Mouse (Mus musculus): ENCODE measurements around the gene Pla1a. TPM values are rescaled to one million over a fixed set of nuclear protein-coding genes. Genes with fewer than 3 reads are reported as not detected.

Pla1a gene
- polyA plus RNA-seq, 1 experiment from 2014 or later, result 1.4 TPM

- H3K4me3 ChIP-seq (replicated peaks), result no peak overlapping the region
- H3K27me3 ChIP-seq (replicated peaks), result no peaks in the 10 kb centered on the region
- H3K36me3 ChIP-seq, result no peaks in the 10 kb centered on the region
- 59% methylated on average over 6 of the region's 6 CpGs for WGBS
- H3K4me2 ChIP-seq, result no peak overlapping the region
- no peak overlapping the region for H3K27ac ChIP-seq (replicated peaks)
- no peaks in the 10 kb centered on the region for H3K9me3 ChIP-seq (replicated peaks)
- ATAC-seq (ENCODE audit: low FRiP score), result no peak
- no peak overlapping the region for H3K9ac ChIP-seq (replicated peaks)
- peaks cover 12% of the 10 kb centered on the region for H3K4me1 ChIP-seq
These were observed 53.9 kb downstream of the Pla1a start for GRCm38 (mm10) chr16:38379088-38379487.

- H3K9ac ChIP-seq (replicated peaks), result no peak overlapping the region
- H3K4me2 ChIP-seq, result no peak overlapping the region
- peaks cover 12% of the 10 kb centered on the region for H3K4me1 ChIP-seq
- WGBS, result 78% methylated on average over 6 of the region's 6 CpGs
- H3K27ac ChIP-seq (replicated peaks), result no peak overlapping the region
- H3K36me3 ChIP-seq, result no peaks in the 10 kb centered on the region
- H3K4me3 ChIP-seq (replicated peaks), result no peak overlapping the region
- no peaks in the 10 kb centered on the region for H3K9me3 ChIP-seq (replicated peaks)
- no peak for ATAC-seq (ENCODE audit: low FRiP score)
- no peaks in the 10 kb centered on the region for H3K27me3 ChIP-seq (replicated peaks)
These were observed 54.4 kb downstream of the Pla1a start for GRCm38 (mm10) chr16:38378591-38378990.

GRCm38 (mm10) chr16:38377546-38377945 is 55.4 kb downstream of the Pla1a start:
- Histone ChIP-seq H3K4me2 (no peak overlapping the region), H3K9ac (replicated peaks) (no peak overlapping the region), H3K36me3 (no peaks in the 10 kb centered on the region), H3K4me3 (replicated peaks) (no peak overlapping the region), H3K4me1 (peaks cover 12% of the 10 kb centered on the region), H3K27ac (replicated peaks) (no peak overlapping the region), H3K9me3 (replicated peaks) (no peaks in the 10 kb centered on the region), H3K27me3 (replicated peaks) (no peaks in the 10 kb centered on the region)
- no peak for ATAC-seq (ENCODE audit: low FRiP score)
- 82% methylated on average over 6 of the region's 6 CpGs for WGBS

DNA sequence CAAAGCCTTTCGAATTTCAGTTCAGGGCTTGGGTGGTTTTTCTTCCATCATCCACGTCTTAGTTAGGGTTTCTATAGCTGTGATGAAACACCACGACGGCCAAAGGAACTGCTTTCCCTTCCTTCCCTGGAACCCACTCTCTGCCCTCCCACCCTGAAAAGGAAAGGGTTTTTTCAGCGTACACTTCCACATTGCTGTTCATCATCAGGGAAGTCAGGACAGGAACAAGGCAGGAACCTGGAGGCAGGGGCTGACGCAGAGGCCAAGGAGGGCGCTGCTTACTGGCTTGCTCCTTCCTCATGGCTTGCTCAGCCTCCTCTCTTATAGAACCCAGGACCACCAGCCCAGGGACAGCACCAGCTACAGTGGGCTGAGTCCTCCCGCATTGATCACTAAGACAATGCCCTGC is 56.1 kb downstream of the Pla1a start:
- Histone ChIP-seq H3K27ac (replicated peaks) (peak overlapping the region; percentile 80), H3K4me2 (peak overlapping the region; percentile 54), H3K9ac (replicated peaks) (peak overlapping the region; percentile 36; the same call in 1 of the 2 replicates), H3K36me3 (no peaks in the 10 kb centered on the region), H3K9me3 (replicated peaks) (no peaks in the 10 kb centered on the region), H3K4me3 (replicated peaks) (peak overlapping the region; percentile 22), H3K27me3 (replicated peaks) (no peaks in the 10 kb centered on the region), H3K4me1 (peaks cover 12% of the 10 kb centered on the region)
- 60% methylated on average over 8 of the region's 8 CpGs for WGBS
- ATAC-seq (ENCODE audit: low FRiP score), result peak; percentile 46

DNA sequence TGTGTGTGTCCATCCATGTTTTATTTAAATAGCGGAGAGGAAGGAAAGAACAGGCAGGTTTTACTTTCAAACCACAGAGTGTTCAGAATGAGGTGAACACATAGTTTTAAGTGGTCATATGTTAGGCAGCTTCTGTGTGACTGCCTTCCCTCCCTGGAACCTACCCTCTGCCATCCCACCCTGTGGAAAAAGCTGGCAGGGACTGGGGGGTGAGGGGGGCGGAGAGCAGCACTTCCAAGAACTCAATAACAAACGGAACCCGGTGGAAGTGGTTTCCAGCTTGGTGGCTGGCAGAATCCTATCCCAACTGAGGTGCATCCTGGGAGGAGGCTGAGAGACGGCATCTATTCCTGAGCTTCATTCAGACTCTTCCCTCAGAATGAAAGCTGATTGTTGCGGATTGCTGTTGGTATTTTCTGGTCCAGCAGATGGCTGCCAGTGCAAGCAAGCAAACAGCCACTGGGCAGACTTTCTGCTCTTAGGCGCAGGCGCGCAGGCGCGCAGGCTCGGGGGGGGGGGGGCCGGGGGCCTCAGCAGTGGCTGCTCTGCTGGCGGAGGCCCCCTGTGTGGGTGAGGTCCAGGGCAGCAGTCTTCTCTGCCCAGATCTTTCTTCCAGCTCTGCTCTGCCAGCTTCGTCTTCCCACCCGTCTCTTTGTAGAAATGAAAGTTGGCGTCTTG is 56.6 kb downstream of the Pla1a start:
- Histone ChIP-seq H3K4me2 (peak overlapping the region; percentile 54), H3K27ac (replicated peaks) (peak overlapping the region; percentile 80), H3K9ac (replicated peaks) (peak overlapping the region; percentile 36; the same call in 1 of the 2 replicates), H3K4me3 (replicated peaks) (peak overlapping the region; percentile 22), H3K36me3 (no peaks in the 10 kb centered on the region), H3K27me3 (replicated peaks) (no peaks in the 10 kb centered on the region), H3K4me1 (peaks cover 12% of the 10 kb centered on the region), H3K9me3 (replicated peaks) (no peaks in the 10 kb centered on the region)
- WGBS, result 19% methylated on average over 17 of the region's 17 CpGs
- peak; percentile 90 for ATAC-seq (ENCODE audit: low FRiP score)

- ATAC-seq (ENCODE audit: low FRiP score), result no peak
- Histone ChIP-seq H3K36me3 (no peaks in the 10 kb centered on the region), H3K9me3 (replicated peaks) (no peaks in the 10 kb centered on the region), H3K4me3 (replicated peaks) (no peak overlapping the region), H3K4me2 (no peak overlapping the region), H3K9ac (replicated peaks) (no peak overlapping the region), H3K27me3 (replicated peaks) (no peaks in the 10 kb centered on the region), H3K4me1 (peaks cover 12% of the 10 kb centered on the region), H3K27ac (replicated peaks) (no peak overlapping the region)
- WGBS, result 87% methylated on average over 7 of the region's 7 CpGs
These were observed 57.8 kb downstream of the Pla1a start for GRCm38 (mm10) chr16:38375182-38375581.

DNA sequence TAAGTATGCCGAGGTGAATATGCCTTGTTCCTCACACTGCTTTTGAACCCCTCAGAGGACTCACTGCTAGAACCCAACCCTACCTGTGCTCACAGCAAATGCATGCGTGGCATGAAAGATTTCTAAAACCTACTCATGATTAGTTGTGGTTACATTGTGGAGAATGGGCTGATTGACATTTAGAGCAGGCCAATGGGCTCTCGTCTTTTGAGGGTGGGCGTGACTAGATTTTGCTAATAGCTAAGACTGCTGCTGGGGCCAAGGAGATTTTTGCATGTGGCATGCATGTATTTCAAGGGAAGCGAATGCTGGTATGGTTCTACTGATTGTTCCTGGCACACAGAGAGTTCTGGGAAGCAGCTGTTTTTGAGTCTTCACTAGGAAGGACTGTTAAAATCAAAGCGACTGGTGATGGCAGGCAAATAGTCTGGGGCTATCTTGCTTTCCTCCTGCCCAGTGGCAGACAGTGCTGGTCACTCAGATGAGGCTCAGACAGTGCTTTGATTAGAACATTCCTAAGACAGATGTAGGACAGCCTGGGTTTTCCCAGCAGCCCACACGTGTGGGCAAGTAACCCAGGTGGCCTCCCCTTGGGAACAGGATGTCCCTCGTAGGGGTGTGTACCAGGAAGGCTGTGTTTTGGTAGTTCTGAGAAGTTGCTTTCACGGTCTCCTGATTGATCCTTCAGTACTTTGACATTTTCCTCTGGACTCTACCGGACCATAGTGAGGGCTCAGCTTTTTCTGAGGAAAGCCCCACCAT is 58.4 kb downstream of the Pla1a start:
- Histone ChIP-seq H3K27me3 (replicated peaks) (no peaks in the 10 kb centered on the region), H3K4me1 (peaks cover 12% of the 10 kb centered on the region), H3K27ac (replicated peaks) (no peak overlapping the region), H3K4me3 (replicated peaks) (no peak overlapping the region), H3K36me3 (no peaks in the 10 kb centered on the region), H3K9ac (replicated peaks) (no peak overlapping the region), H3K9me3 (replicated peaks) (no peaks in the 10 kb centered on the region), H3K4me2 (0 out of 2 replicates have a peak overlapping the region, but pooled peaks have one; percentile 3)
- 88% methylated on average over 10 of the region's 10 CpGs for WGBS
- no peak for ATAC-seq (ENCODE audit: low FRiP score)

GRCm38 (mm10) chr16:38373941-38374340 is 59.0 kb downstream of the Pla1a start:
- ATAC-seq (ENCODE audit: low FRiP score), result no peak
- Histone ChIP-seq H3K4me1 (peaks cover 12% of the 10 kb centered on the region), H3K4me3 (replicated peaks) (no peak overlapping the region), H3K27ac (replicated peaks) (no peak overlapping the region), H3K36me3 (no peaks in the 10 kb centered on the region), H3K27me3 (replicated peaks) (no peaks in the 10 kb centered on the region), H3K9me3 (replicated peaks) (no peaks in the 10 kb centered on the region), H3K9ac (replicated peaks) (no peak overlapping the region), H3K4me2 (0 out of 2 replicates have a peak overlapping the region, but pooled peaks have one; percentile 3)
- 85% methylated on average over 16 of the region's 16 CpGs for WGBS

DNA sequence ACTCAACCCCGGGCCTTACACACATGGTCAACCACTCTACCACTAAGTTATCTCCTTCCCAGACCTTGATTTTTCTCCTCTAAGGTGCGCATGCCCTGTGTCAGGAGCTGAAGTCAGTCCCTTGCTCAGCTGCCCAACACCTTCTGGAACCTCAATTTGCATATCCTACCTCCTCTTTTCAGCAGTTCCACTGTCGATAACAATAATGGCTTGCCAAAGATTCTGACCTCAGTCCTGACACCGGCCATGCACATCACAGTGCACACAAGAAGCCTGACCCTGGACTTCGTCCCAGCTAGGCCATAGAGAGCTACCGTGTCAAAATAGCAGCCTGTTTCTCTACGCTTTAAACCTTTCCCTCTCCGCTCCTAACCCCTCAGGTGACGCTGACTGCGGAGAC is 59.5 kb downstream of the Pla1a start:
- H3K4me2 ChIP-seq, result no peak overlapping the region
- peaks cover 12% of the 10 kb centered on the region for H3K4me1 ChIP-seq
- H3K9me3 ChIP-seq (replicated peaks), result no peaks in the 10 kb centered on the region
- no peak for ATAC-seq (ENCODE audit: low FRiP score)
- H3K27ac ChIP-seq (replicated peaks), result no peak overlapping the region
- no peak overlapping the region for H3K4me3 ChIP-seq (replicated peaks)
- no peak overlapping the region for H3K9ac ChIP-seq (replicated peaks)
- no peaks in the 10 kb centered on the region for H3K36me3 ChIP-seq
- WGBS, result 83% methylated on average over 10 of the region's 10 CpGs
- H3K27me3 ChIP-seq (replicated peaks), result no peaks in the 10 kb centered on the region

DNA sequence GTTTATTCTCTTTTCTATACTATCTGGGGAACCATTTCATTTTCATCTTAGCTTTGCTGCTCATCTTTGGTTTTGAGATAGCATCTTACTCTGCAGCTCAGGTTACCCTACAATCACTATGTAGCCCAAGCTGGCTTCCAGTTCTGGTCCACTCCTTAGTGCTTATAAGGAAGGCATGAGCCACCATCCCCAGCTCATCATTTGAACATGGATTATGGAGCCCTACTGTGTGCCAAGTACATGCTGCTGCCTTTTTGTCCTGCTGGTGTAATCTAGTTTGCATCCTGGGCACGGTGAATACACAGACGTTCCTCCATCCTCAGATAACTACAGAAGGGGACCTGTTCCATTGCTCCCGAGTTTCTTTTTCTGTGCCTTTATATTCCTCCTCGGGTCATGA is 60.1 kb downstream of the Pla1a start:
- Histone ChIP-seq H3K9ac (replicated peaks) (no peak overlapping the region), H3K4me1 (peaks cover 12% of the 10 kb centered on the region), H3K4me3 (replicated peaks) (no peak overlapping the region), H3K27ac (replicated peaks) (no peak overlapping the region), H3K4me2 (no peak overlapping the region), H3K27me3 (replicated peaks) (no peaks in the 10 kb centered on the region), H3K36me3 (no peaks in the 10 kb centered on the region), H3K9me3 (replicated peaks) (no peaks in the 10 kb centered on the region)
- ATAC-seq (ENCODE audit: low FRiP score), result no peak
- whole genome bisulfite sequencing, result 86% methylated on average over 4 of the region's 4 CpGs

GRCm38 (mm10) chr16:38371705-38372296 is 61.1 kb downstream of the Pla1a start:
- no peak for ATAC-seq (ENCODE audit: low FRiP score)
- no peak overlapping the region for H3K9ac ChIP-seq (replicated peaks)
- H3K4me1 ChIP-seq, result peaks cover 9% of the 10 kb centered on the region
- H3K4me3 ChIP-seq (replicated peaks), result no peak overlapping the region
- no peaks in the 10 kb centered on the region for H3K36me3 ChIP-seq
- no peaks in the 10 kb centered on the region for H3K27me3 ChIP-seq (replicated peaks)
- H3K4me2 ChIP-seq, result no peak overlapping the region
- no peaks in the 10 kb centered on the region for H3K9me3 ChIP-seq (replicated peaks)
- WGBS, result 91% methylated on average over 15 of the region's 15 CpGs
- no peak overlapping the region for H3K27ac ChIP-seq (replicated peaks)

Measured in neural tube, embryonic 15.5 days (tissue).